Mouse (Mus musculus) heart, postnatal 14 days (tissue): ENCODE measurements at regions not wholly inside any gene's neighbourhood (a gene's known extent, or its start where the extent isn't known, plus 50 kb on each side); places are given as distances from the start of the nearest gene placed in this dataset.
A peak's percentile ranks its signal among the peaks of the same experiment; 100 is the strongest.

Experiments used
- DNase-seq, 2 experiments: peaks; one replicate each; pipeline ENCODE4 v3.0.0; 2021 to 2022
- intact Hi-C: fragments of 180-260 bp; cut with DNase I; formaldehyde crosslinking; loops from one replicate; pipeline ENCODE4 v1.15.1; 2025

- DNase-seq = peak; percentile 42 to 74
These were observed 127.1 kb upstream of the Pitx1 start for GRCm38 (mm10) chr13:55963005-55963620.

GRCm38 (mm10) chr13:55962254-55962866 lies 126.4 kb upstream of the Pitx1 start:
- intact Hi-C loops = loop anchor here (5.0 kb wide), 2 partner anchors 125 to 225 kb away; partner anchors contain the start of gene Pitx1
- DNase-seq = no peak

More at GRCm38 (mm10) chr13:55963005-55963620, 127.1 kb upstream of the Pitx1 start:
- intact Hi-C loops = loop anchor here (5.0 kb wide), 2 partner anchors 126 to 226 kb away; partner anchors contain the start of gene Pitx1

- intact Hi-C loops = no loop called here
- DNase-seq = no peak
These were observed 118.4 kb upstream of the Pitx1 start for GRCm38 (mm10) chr13:55954346-55954745.

GRCm38 (mm10) chr13:55953426-55953825 lies 117.4 kb upstream of the Pitx1 start:
- DNase-seq = no peak
- intact Hi-C loops = no loop called here

GRCm38 (mm10) chr13:55950773-55951172 lies 114.8 kb upstream of the Pitx1 start:
- no peak for DNase-seq
- intact Hi-C loops = no loop called here

GRCm38 (mm10) chr13:55948591-55948990 lies 112.6 kb upstream of the Pitx1 start:
- intact Hi-C loops = no loop called here
- DNase-seq = no peak

- intact Hi-C loops = no loop called here
- DNase-seq = no peak
These were observed 112.2 kb upstream of the Pitx1 start for GRCm38 (mm10) chr13:55948144-55948543.

GRCm38 (mm10) chr13:55937417-55937816 lies 101.4 kb upstream of the Pitx1 start:
- intact Hi-C loops = no loop called here
- DNase-seq = no peak

- DNase-seq = no peak
- intact Hi-C loops = no loop called here
These were observed 101.0 kb upstream of the Pitx1 start for GRCm38 (mm10) chr13:55937000-55937399.

- no peak for DNase-seq
- intact Hi-C loops = no loop called here
These were observed 94.6 kb upstream of the Pitx1 start for GRCm38 (mm10) chr13:55930637-55931036.

GRCm38 (mm10) chr13:55929814-55930213 lies 93.8 kb upstream of the Pitx1 start:
- intact Hi-C loops = no loop called here
- DNase-seq = no peak

GRCm38 (mm10) chr13:55923505-55924136 lies 87.6 kb upstream of the Pitx1 start:
- DNase-seq = no peak
- intact Hi-C loops = no loop called here

GRCm38 (mm10) chr13:55917316-55917715 lies 81.3 kb upstream of the Pitx1 start:
- intact Hi-C loops = no loop called here
- DNase-seq = no peak

GRCm38 (mm10) chr13:55912271-55912711 lies 76.3 kb upstream of the Pitx1 start:
- intact Hi-C loops = no loop called here
- no peak for DNase-seq

- intact Hi-C loops = no loop called here
- no peak for DNase-seq
These were observed 73.9 kb upstream of the Pitx1 start for GRCm38 (mm10) chr13:55909941-55910340.

GRCm38 (mm10) chr13:55904884-55905283 lies 68.9 kb upstream of the Pitx1 start:
- no peak for DNase-seq

GRCm38 (mm10) chr13:55902255-55902654 lies 66.3 kb upstream of the Pitx1 start:
- no peak for DNase-seq
- intact Hi-C loops = no loop called here

More at GRCm38 (mm10) chr13:55904884-55905283, 68.9 kb upstream of the Pitx1 start:
- intact Hi-C loops = no loop called here

GRCm38 (mm10) chr13:55900190-55900526 lies 64.2 kb upstream of the Pitx1 start:
- intact Hi-C loops = no loop called here

GRCm38 (mm10) chr13:55899501-55900189 lies 63.7 kb upstream of the Pitx1 start:
- intact Hi-C loops = no loop called here

More at GRCm38 (mm10) chr13:55900190-55900526, 64.2 kb upstream of the Pitx1 start:
- no peak for DNase-seq

GRCm38 (mm10) chr13:55898999-55899398 lies 63.0 kb upstream of the Pitx1 start:
- intact Hi-C loops = no loop called here

More at GRCm38 (mm10) chr13:55899501-55900189, 63.7 kb upstream of the Pitx1 start:
- DNase-seq = peak in 1 of 2 experiments; percentile 9

More at GRCm38 (mm10) chr13:55898999-55899398, 63.0 kb upstream of the Pitx1 start:
- DNase-seq = no peak
